Mouse (Mus musculus) G1E (cell line): ENCODE results near the gene Rhpn2.

Experiments
- CTCF ChIP-seq: IDR thresholded peaks from 2 replicates; pipeline ENCODE4 v1.5.1; 2012; ENCODE audit warnings: low read depth, low read length, inconsistent platforms, mixed read lengths
- POLR2AphosphoS5 ChIP-seq: IDR thresholded peaks from 2 replicates; pipeline ENCODE4 v1.6.1; 2012; ENCODE audit warnings: low read depth, low read length, inconsistent platforms; ENCODE audit not compliant: insufficient replicate concordance
- TAL1 ChIP-seq: conservative IDR thresholded peaks from 2 replicates; pipeline ENCODE4 v1.6.1; 2012; ENCODE audit warnings: low read depth, low read length, inconsistent platforms, mixed read lengths

- TF ChIP-seq TAL1 = no peak
- TF ChIP-seq CTCF = no peak
- no peak for TF ChIP-seq POLR2AphosphoS5
Measured at GRCm38 (mm10) chr7:35317729-35318609, 16.0 kb upstream of the Rhpn2 start, which contains the start of gene Gpatch1.
